Mouse (Mus musculus): ENCODE results near the gene Cdhr3. TPM values are rescaled to one million over a fixed set of nuclear protein-coding genes. Genes with fewer than 3 reads are reported as not detected.
"Not testable (repeated sequence)": the region's sequence is repeated elsewhere in the genome, so short reads cannot be mapped to it uniquely, and the experiment has no call there.

The Cdhr3 gene
- total and polyA plus RNA-seq, 3 experiments = 0.09 to 1.3 TPM; not detected in 1

DNA sequence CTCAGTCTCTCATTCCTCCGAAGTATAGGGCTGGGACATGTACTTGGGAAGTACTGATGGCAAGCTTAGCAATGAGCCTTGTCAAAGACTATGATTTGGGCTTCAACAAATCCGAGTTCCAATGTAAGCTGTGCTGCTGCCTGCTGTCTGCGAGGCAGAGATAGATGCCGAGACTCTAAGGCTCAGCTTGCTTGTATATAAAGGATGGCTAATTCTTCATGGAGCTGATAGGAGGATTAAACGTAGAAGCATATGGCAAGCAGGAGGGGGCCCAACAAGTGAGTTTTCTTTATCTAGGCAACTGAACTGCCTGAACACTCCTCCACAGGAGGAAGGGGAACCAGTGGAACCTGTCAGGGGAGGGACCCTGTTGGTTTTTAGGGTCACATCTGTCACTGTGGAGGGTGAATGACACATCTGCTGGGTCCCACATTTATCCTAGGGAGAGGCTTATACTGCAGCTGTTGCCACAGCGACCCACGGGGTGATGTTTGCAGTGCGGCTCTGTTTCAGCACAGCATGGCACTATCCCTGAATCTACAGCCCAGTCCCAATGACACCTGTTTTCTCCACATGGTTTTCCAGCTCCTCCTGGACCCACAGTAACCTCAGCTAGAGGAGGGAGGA, 89.2 kb downstream of the Cdhr3 start:
- Histone ChIP-seq H3K4me3 (replicated peaks in 1 of 3; ENCODE audit: low read depth in 2 of 3, low read length in 2 of 3, poor library complexity in 1 of 3) (no peak overlapping the region), H3K9me3 (replicated peaks; ENCODE audit: low read length) (no peaks in the 10 kb centered on the region), H3K27me3 (replicated peaks) (no peaks in the 10 kb centered on the region), H3K4me2 (ENCODE audit: insufficient read depth, low read depth, poor library complexity, severe bottlenecking) (no peak overlapping the region), H3K79me2 (replicated peaks; ENCODE audit: control insufficient read depth, extremely low read depth, insufficient read depth, poor library complexity, severe bottlenecking) (no peaks in the 10 kb centered on the region), H3K9ac (ENCODE audit: insufficient read depth, low read depth) (no peak overlapping the region), H3K36me3 (replicated peaks in 1 of 2; ENCODE audit: control insufficient read depth in 1 of 2, insufficient read depth in 1 of 2, low read length in 1 of 2) (no peaks in the 10 kb centered on the region), H3K4me1 (ENCODE audit: control insufficient read depth in 1 of 2, insufficient read depth in 2 of 2) (peaks cover 5 to 33% of the 10 kb centered on the region in 2 experiments), H3K27ac (ENCODE audit: insufficient read depth, low read depth) (no peak overlapping the region)
- DNase-seq (ENCODE audit: extremely low read depth) = no peak
- dilution Hi-C loops (cut with MboI; ENCODE audit: extremely low pct_ligation_motif_present, extremely low pct_unique_long_range_greater_than_20kb, low sequenced_read_pairs) = no loop called here
- in situ Hi-C loops (cut with MboI; ENCODE audit: low pct_ligation_motif_present, low pct_unique_long_range_greater_than_20kb, low sequenced_read_pairs) = no loop called here
- TF ChIP-seq SIN3A (IDR thresholded peaks at IDR 0.05; ENCODE audit: low read length) = no peak
- TF ChIP-seq TBP (conservative IDR thresholded peaks at IDR 0.05; ENCODE audit: low read depth, low read length) = no peak
- no peak for TF ChIP-seq JUN (IDR thresholded peaks at IDR 0.05; ENCODE audit: insufficient read depth, low read depth, low read length)
- TF ChIP-seq ELF1 (IDR thresholded peaks at IDR 0.05; ENCODE audit: low read depth, low read length) = no peak
- TF ChIP-seq BHLHE40 (IDR thresholded peaks at IDR 0.05; ENCODE audit: low read depth, low read length) = no peak
- TF ChIP-seq CHD2 (IDR thresholded peaks at IDR 0.05; ENCODE audit: low read length) = no peak
- TF ChIP-seq SMC3 (IDR thresholded peaks at IDR 0.05; ENCODE audit: low read depth, low read length) = no peak
- no peak for TF ChIP-seq MAFK (IDR thresholded peaks at IDR 0.05; ENCODE audit: insufficient replicate concordance, low read length)
- TF ChIP-seq ZC3H11A (IDR thresholded peaks at IDR 0.05; ENCODE audit: low read depth, low read length) = no peak
- no peak for TF ChIP-seq MAX (IDR thresholded peaks at IDR 0.05; ENCODE audit: low read length)
- TF ChIP-seq ZMIZ1 (IDR thresholded peaks at IDR 0.05; ENCODE audit: low read depth, low read length) = no peak
- TF ChIP-seq MEF2A (IDR thresholded peaks at IDR 0.05; ENCODE audit: borderline replicate concordance, low read depth, low read length) = no peak
- no peak for TF ChIP-seq IRF4 (IDR thresholded peaks at IDR 0.05; ENCODE audit: low read depth, low read length)
- no peak for TF ChIP-seq GABPA (IDR thresholded peaks at IDR 0.05; ENCODE audit: insufficient replicate concordance, low read depth, low read length)
- no peak for TF ChIP-seq MAZ (IDR thresholded peaks at IDR 0.05; ENCODE audit: low read depth, low read length)
- TF ChIP-seq ZNF384 (IDR thresholded peaks at IDR 0.05; ENCODE audit: low read depth, low read length) = no peak

DNA sequence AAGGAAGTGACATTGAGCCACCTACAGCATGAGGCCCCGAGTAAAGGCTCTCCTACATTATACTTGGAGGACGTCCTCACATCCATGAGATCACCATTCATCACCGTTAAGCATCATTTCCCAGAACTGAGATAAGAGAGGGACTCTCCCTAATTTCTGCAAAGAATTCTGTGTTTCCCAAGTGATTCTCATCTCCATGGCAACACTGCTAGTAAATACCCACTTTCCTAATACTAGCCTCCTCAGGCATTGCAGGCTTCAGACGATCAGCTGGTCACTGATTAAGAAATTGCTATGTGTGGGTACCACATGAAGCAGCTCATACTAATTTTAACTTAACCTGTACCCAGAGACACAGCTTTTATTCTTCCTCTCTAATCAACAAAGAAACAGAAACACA, 92.3 kb downstream of the Cdhr3 start:
- Histone ChIP-seq H3K4me2 (ENCODE audit: insufficient read depth, low read depth, poor library complexity, severe bottlenecking) (no peak overlapping the region), H3K9me3 (replicated peaks; ENCODE audit: low read length) (no peaks in the 10 kb centered on the region), H3K27ac (ENCODE audit: insufficient read depth, low read depth) (no peak overlapping the region), H3K79me2 (replicated peaks; ENCODE audit: control insufficient read depth, extremely low read depth, insufficient read depth, poor library complexity, severe bottlenecking) (no peaks in the 10 kb centered on the region), H3K36me3 (replicated peaks in 1 of 2; ENCODE audit: control insufficient read depth in 1 of 2, insufficient read depth in 1 of 2, low read length in 1 of 2) (no peaks in the 10 kb centered on the region), H3K27me3 (replicated peaks) (no peaks in the 10 kb centered on the region), H3K4me3 (replicated peaks in 1 of 3; ENCODE audit: low read depth in 2 of 3, low read length in 2 of 3, poor library complexity in 1 of 3) (no peak overlapping the region), H3K4me1 (ENCODE audit: control insufficient read depth in 1 of 2, insufficient read depth in 2 of 2) (peaks cover 5 to 43% of the 10 kb centered on the region in 2 experiments), H3K9ac (ENCODE audit: insufficient read depth, low read depth) (no peak overlapping the region)
- dilution Hi-C loops (cut with MboI; ENCODE audit: extremely low pct_ligation_motif_present, extremely low pct_unique_long_range_greater_than_20kb, low sequenced_read_pairs) (no loop called here), in situ Hi-C loops (cut with MboI; ENCODE audit: low pct_ligation_motif_present, low pct_unique_long_range_greater_than_20kb, low sequenced_read_pairs) (no loop called here)
- DNase-seq (ENCODE audit: extremely low read depth) = no peak
- no peak for TF ChIP-seq GABPA (IDR thresholded peaks at IDR 0.05; ENCODE audit: insufficient replicate concordance, low read depth, low read length)
- no peak for TF ChIP-seq ZMIZ1 (IDR thresholded peaks at IDR 0.05; ENCODE audit: low read depth, low read length)
- TF ChIP-seq RCOR1 (conservative IDR thresholded peaks at IDR 0.05; ENCODE audit: low read depth, low read length) = no peak
- TF ChIP-seq MAFK (IDR thresholded peaks at IDR 0.05; ENCODE audit: insufficient replicate concordance, low read length) = no peak
- TF ChIP-seq PAX5 (IDR thresholded peaks at IDR 0.05; ENCODE audit: low read length) = no peak
- no peak for TF ChIP-seq USF2 (conservative IDR thresholded peaks at IDR 0.05; ENCODE audit: low read depth, low read length)

DNA sequence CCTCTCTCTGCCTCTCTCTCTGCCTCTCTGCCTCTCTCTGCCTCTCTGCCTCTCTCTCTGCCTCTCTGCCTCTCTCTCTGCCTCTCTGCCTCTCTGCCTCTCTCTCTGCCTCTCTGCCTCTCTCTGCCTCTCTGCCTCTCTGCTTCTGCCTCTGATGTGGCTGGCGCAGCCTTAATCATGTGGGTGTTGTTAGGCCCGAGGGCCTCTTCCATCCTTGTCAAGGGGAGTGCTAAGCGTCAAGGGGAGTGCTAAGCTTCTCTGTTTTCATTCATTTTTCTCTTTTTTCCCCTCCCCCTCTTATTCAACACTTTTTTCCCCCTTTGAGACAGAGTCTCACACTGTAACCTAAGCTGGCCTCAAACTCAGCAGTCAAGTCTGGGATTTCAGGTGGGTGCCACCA, 92.9 kb downstream of the Cdhr3 start:
- H3K79me2 ChIP-seq (replicated peaks; ENCODE audit: control insufficient read depth, extremely low read depth, insufficient read depth, poor library complexity, severe bottlenecking); H3K4me3 ChIP-seq (replicated peaks in 1 of 3; ENCODE audit: low read depth in 2 of 3, low read length in 2 of 3, poor library complexity in 1 of 3); H3K4me2 ChIP-seq (ENCODE audit: insufficient read depth, low read depth, poor library complexity, severe bottlenecking); H3K27me3 ChIP-seq (replicated peaks); dilution Hi-C loops (cut with MboI; ENCODE audit: extremely low pct_ligation_motif_present, extremely low pct_unique_long_range_greater_than_20kb, low sequenced_read_pairs); H3K9ac ChIP-seq (ENCODE audit: insufficient read depth, low read depth); H3K9me3 ChIP-seq (replicated peaks; ENCODE audit: low read length); H3K36me3 ChIP-seq (replicated peaks in 1 of 2; ENCODE audit: control insufficient read depth in 1 of 2, insufficient read depth in 1 of 2, low read length in 1 of 2); DNase-seq (ENCODE audit: extremely low read depth); in situ Hi-C loops (cut with MboI; ENCODE audit: low pct_ligation_motif_present, low pct_unique_long_range_greater_than_20kb, low sequenced_read_pairs); H3K27ac ChIP-seq (ENCODE audit: insufficient read depth, low read depth): not testable (repeated sequence)
- H3K4me1 ChIP-seq (ENCODE audit: control insufficient read depth in 1 of 2, insufficient read depth in 2 of 2) = peaks cover 5 to 48% of the 10 kb centered on the region in 2 experiments

Measured in CH12.LX (cell line).